Mouse (Mus musculus) CH12.LX (cell line): ENCODE results near the gene Bsn. TPM values are rescaled to one million over a fixed set of nuclear protein-coding genes. Genes with fewer than 3 reads are reported as not detected.

Source experiments
- DNase-seq: peaks from one replicate; pipeline ENCODE4 v3.0.0-alpha.2; 2013; ENCODE audit errors: extremely low read depth
- H3K27ac ChIP-seq: 2 replicates; pipeline ENCODE4 v1.5.1; 2012; ENCODE audit warnings: low read depth, mild to moderate bottlenecking, control low read depth, moderate library complexity; ENCODE audit not compliant: insufficient read depth
- H3K27me3 ChIP-seq: replicated peaks from 2 replicates; pipeline ENCODE3; 2012; ENCODE audit warnings: inconsistent platforms
- H3K36me3 ChIP-seq, 2 experiments: replicated peaks in 1 of 2; 2 replicates each; pipeline versions ENCODE3 to v1.6.1; 2012; ENCODE audit warnings: inconsistent platforms in 1 of 2, low read length in 1 of 2, mild to moderate bottlenecking in 1 of 2, mixed read lengths in 1 of 2, moderate library complexity in 1 of 2; ENCODE audit not compliant: control insufficient read depth in 1 of 2, insufficient read depth in 1 of 2
- H3K4me1 ChIP-seq, 2 experiments: 2 replicates each; pipeline ENCODE4 v1.6.1; 2012; ENCODE audit warnings: inconsistent platforms in 1 of 2, moderate library complexity in 1 of 2; ENCODE audit not compliant: insufficient read depth in 2 of 2, control insufficient read depth in 1 of 2
- H3K4me2 ChIP-seq: 2 replicates; pipeline ENCODE4 v1.6.1; 2012; ENCODE audit warnings: low read depth, mild to moderate bottlenecking, control low read depth; ENCODE audit not compliant: poor library complexity, insufficient read depth, severe bottlenecking
- H3K4me3 ChIP-seq, 3 experiments: fragments of 150-350 bp in 1 of 3; sonication (generic) in 1 of 3; replicated peaks in 1 of 3; 2 replicates each; pipeline versions ENCODE3 to v1.5.1; 2011 to 2012; ENCODE audit warnings: low read depth in 2 of 3, low read length in 2 of 3, mild to moderate bottlenecking in 2 of 3, moderate library complexity in 2 of 3, control low read depth in 1 of 3, improper control_type of control experiment in 1 of 3, inconsistent platforms in 1 of 3, mixed read lengths in 1 of 3; ENCODE audit not compliant: poor library complexity in 1 of 3
- H3K79me2 ChIP-seq: replicated peaks from 2 replicates; pipeline ENCODE4 v1.6.1; 2012; ENCODE audit warnings: mild to moderate bottlenecking, moderate library complexity; ENCODE audit not compliant: control insufficient read depth, poor library complexity, insufficient read depth, severe bottlenecking; ENCODE audit errors: extremely low read depth
- H3K9ac ChIP-seq: 2 replicates; pipeline ENCODE4 v1.6.1; 2012; ENCODE audit warnings: low read depth, mild to moderate bottlenecking, control low read depth, moderate library complexity; ENCODE audit not compliant: insufficient read depth
- H3K9me3 ChIP-seq: replicated peaks from 2 replicates; pipeline ENCODE3; 2012; ENCODE audit warnings: low read length, inconsistent platforms, mixed read lengths
- BHLHE40 ChIP-seq: IDR thresholded peaks from 2 replicates; pipeline ENCODE4 v1.6.1; 2011; ENCODE audit warnings: mild to moderate bottlenecking, low read depth, low read length, improper control_type of control experiment
- CTCF ChIP-seq, 2 experiments: IDR thresholded peaks in 1 of 2; conservative IDR thresholded peaks in 1 of 2; 2 replicates each; pipeline ENCODE4 v1.5.1; 2011 to 2012; ENCODE audit warnings: low read depth in 2 of 2, low read length in 2 of 2, improper control_type of control experiment in 1 of 2, inconsistent platforms in 1 of 2, mild to moderate bottlenecking in 1 of 2, moderate library complexity in 1 of 2
- E2F4 ChIP-seq: IDR thresholded peaks from 2 replicates; pipeline ENCODE4 v1.6.1; 2011; ENCODE audit warnings: low read depth, low read length, improper control_type of control experiment; ENCODE audit not compliant: insufficient replicate concordance
- ETS1 ChIP-seq: conservative IDR thresholded peaks from 2 replicates; pipeline ENCODE4 v1.6.1; 2012; ENCODE audit warnings: low read depth, mild to moderate bottlenecking, inconsistent platforms, low read length, improper control_type of control experiment, moderate library complexity
- HCFC1 ChIP-seq: IDR thresholded peaks from 2 replicates; pipeline ENCODE4 v1.6.1; 2012; ENCODE audit warnings: low read depth, mild to moderate bottlenecking, inconsistent platforms, low read length, improper control_type of control experiment
- IRF4 ChIP-seq: IDR thresholded peaks from 2 replicates; pipeline ENCODE4 v1.6.1; 2014; ENCODE audit warnings: low read depth, mild to moderate bottlenecking, inconsistent platforms, low read length, improper control_type of control experiment
- JUN ChIP-seq: IDR thresholded peaks from 2 replicates; pipeline ENCODE4 v1.6.1; 2011; ENCODE audit warnings: low read depth, mild to moderate bottlenecking, low read length, improper control_type of control experiment, moderate library complexity; ENCODE audit not compliant: insufficient read depth
- JUND ChIP-seq: conservative IDR thresholded peaks from 2 replicates; pipeline ENCODE4 v1.6.1; 2011; ENCODE audit warnings: low read depth, low read length, improper control_type of control experiment
- MAFK ChIP-seq: IDR thresholded peaks from 2 replicates; pipeline ENCODE4 v1.6.1; 2011; ENCODE audit warnings: low read length, improper control_type of control experiment; ENCODE audit not compliant: insufficient replicate concordance
- MYC ChIP-seq: IDR thresholded peaks from 2 replicates; pipeline ENCODE4 v1.6.1; 2011; ENCODE audit warnings: low read depth, mild to moderate bottlenecking, improper control_type of control experiment, low read length
- NELFE ChIP-seq: IDR thresholded peaks from 2 replicates; pipeline ENCODE4 v1.6.1; 2011; ENCODE audit warnings: low read depth, low read length, improper control_type of control experiment
- PAX5 ChIP-seq: IDR thresholded peaks from 2 replicates; pipeline ENCODE4 v1.6.1; 2012; ENCODE audit warnings: low read length, inconsistent platforms, mixed read lengths
- POLR2A ChIP-seq: IDR thresholded peaks from 2 replicates; pipeline ENCODE4 v1.6.1; 2011; ENCODE audit warnings: low read depth, mild to moderate bottlenecking, improper control_type of control experiment, low read length
- POLR2AphosphoS2 ChIP-seq: IDR thresholded peaks from 2 replicates; pipeline ENCODE4 v1.6.1; 2011; ENCODE audit warnings: low read depth, low read length, improper control_type of control experiment
- RAD21 ChIP-seq: IDR thresholded peaks from 2 replicates; pipeline ENCODE4 v1.6.1; 2011; ENCODE audit warnings: low read depth, mild to moderate bottlenecking, low read length, improper control_type of control experiment, moderate library complexity
- SIN3A ChIP-seq: IDR thresholded peaks from 2 replicates; pipeline ENCODE4 v1.6.1; 2012; ENCODE audit warnings: low read length, improper control_type of control experiment, inconsistent platforms
- UBTF ChIP-seq: IDR thresholded peaks from 2 replicates; pipeline ENCODE4 v1.6.1; 2012; ENCODE audit warnings: low read depth, mild to moderate bottlenecking, inconsistent platforms, low read length, improper control_type of control experiment, moderate library complexity
- USF1 ChIP-seq: IDR thresholded peaks from 2 replicates; pipeline ENCODE4 v1.6.1; 2014; ENCODE audit warnings: low read depth, mild to moderate bottlenecking, inconsistent platforms, low read length, improper control_type of control experiment
- ZC3H11A ChIP-seq: IDR thresholded peaks from 2 replicates; pipeline ENCODE4 v1.6.1; 2012; ENCODE audit warnings: low read depth, mild to moderate bottlenecking, inconsistent platforms, low read length, improper control_type of control experiment
- ZKSCAN1 ChIP-seq: IDR thresholded peaks from 2 replicates; pipeline ENCODE4 v1.6.1; 2012; ENCODE audit warnings: low read depth, inconsistent platforms, low read length, improper control_type of control experiment, borderline replicate concordance
- dilution Hi-C: fragments of 300-500 bp; cut with MboI; formaldehyde crosslinking; loops from 2 replicates; pipeline ENCODE4 v1.14.3; 2020; ENCODE audit warnings: low sequenced_read_pairs; ENCODE audit not compliant: extremely low pct_unique_long_range_greater_than_20kb, extremely low pct_ligation_motif_present
- in situ Hi-C: fragments of 300-500 bp; cut with MboI; formaldehyde crosslinking; loops from 3 replicates; pipeline ENCODE4 v1.14.3; 2019; ENCODE audit warnings: low sequenced_read_pairs, low pct_ligation_motif_present, low pct_unique_long_range_greater_than_20kb, mixed read lengths
- polyA plus RNA-seq: library from polyadenylated mRNA; unstranded; fragments of >175 nt; gene quantifications from 2 replicates; pipeline ENCODE4 v1.2.1, GENCODE M21; 2012; ENCODE audit warnings: low read depth; ENCODE audit not compliant: insufficient read length
- total RNA-seq, 2 experiments: library from RNA; depleted of rRNA; stranded (reverse); fragments of 300-350 nt in 1 of 2; fragments of >200 nt in 1 of 2; gene quantifications; 2 replicates each; pipeline ENCODE4 v1.2.3; 2012 to 2014

Bsn gene
- total and polyA plus RNA-seq, 3 experiments, result 3.6 to 7.8 (median 4.4) TPM

DNA sequence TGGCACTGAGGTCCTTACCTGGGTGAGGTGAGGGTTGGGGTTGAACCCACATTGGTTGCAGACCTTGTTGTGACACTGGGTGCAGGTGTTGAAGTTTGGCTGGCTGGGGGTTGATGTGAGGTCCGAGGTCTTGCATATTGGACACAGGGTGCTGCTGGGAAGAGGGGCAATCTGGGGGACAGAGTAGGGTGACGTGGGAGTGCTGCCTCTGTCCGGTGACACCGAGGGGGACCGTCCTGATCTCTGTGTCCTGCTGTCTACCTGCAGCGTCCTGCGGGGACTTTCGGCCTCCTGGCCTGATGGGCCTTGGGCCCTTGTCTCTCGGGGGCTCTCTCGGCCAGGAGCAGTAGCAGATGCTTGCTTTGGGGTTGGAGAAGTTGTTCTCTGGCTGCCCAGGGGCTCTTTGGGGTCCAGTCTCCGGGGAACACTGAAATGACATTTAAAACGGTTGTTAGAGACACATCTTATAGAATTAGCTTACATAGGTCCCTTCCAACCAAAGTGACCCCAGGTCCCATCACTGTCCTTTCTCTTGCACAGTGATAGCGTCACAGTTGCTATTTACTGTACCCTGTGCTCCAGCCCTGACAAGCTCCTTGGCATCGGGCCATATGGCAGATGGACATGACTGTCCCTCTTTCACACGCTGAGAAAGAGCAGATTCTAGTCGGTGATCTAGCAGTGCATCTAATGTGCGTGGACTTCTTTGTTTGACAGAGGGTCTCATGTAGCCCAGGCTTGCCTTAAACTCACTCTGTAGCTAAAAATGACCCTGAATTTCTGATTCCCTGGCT is 50.8 kb downstream of the Bsn start:
- no peak for DNase-seq
- no peak overlapping the region for H3K4me3 ChIP-seq
- no peak overlapping the region for H3K27ac ChIP-seq
- TF ChIP-seq JUN (no peak), E2F4 (no peak), CTCF (conservative IDR thresholded peaks at IDR 0.05 in 1 of 2, IDR thresholded peaks at IDR 0.05 in 1 of 2; ENCODE audit: low read depth in 2 of 2, low read length in 2 of 2) (no peak), ZC3H11A (no peak)
- dilution Hi-C loops (no loop called here), in situ Hi-C loops (no loop called here)
- H3K27me3 ChIP-seq, result peaks cover 28% of the 10 kb centered on the region
- no peak overlapping the region for H3K4me2 ChIP-seq
- no peak overlapping the region for H3K9ac ChIP-seq
- peaks cover 6% of the 10 kb centered on the region for H3K9me3 ChIP-seq
- H3K79me2 ChIP-seq, result no peaks in the 10 kb centered on the region
- no peaks in the 10 kb centered on the region for H3K4me1 ChIP-seq
- H3K36me3 ChIP-seq, result no peaks in the 10 kb centered on the region

DNA sequence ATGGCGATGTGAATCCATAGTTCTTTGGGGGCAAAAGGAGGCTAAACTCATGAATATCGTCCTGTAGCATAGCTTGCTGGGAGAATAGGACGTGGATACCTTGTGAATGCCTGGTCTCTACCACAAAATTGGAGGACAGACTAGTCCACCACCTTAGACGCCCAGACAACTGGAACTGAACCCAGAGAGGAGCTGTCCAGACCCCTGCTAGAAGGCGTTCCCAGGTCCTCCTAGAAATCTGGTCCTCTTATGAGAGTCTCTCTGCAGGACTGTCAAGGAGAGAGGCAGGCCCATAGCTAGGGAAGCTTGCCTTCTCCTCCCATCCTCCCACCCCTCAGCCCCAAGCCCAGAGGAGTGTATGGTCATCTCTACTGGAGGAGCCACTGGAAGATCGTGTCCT is 52.1 kb downstream of the Bsn start:
- no peak overlapping the region for H3K4me2 ChIP-seq
- no peaks in the 10 kb centered on the region for H3K4me1 ChIP-seq
- H3K4me3 ChIP-seq, result no peak overlapping the region
- peaks cover 3% of the 10 kb centered on the region for H3K9me3 ChIP-seq
- H3K27ac ChIP-seq, result no peak overlapping the region
- no peaks in the 10 kb centered on the region for H3K36me3 ChIP-seq
- no peaks in the 10 kb centered on the region for H3K79me2 ChIP-seq
- TF ChIP-seq POLR2AphosphoS2, result no peak
- no peak for TF ChIP-seq NELFE
- no peak for TF ChIP-seq USF1
- TF ChIP-seq UBTF, result no peak
- TF ChIP-seq MYC, result no peak
- TF ChIP-seq POLR2A, result no peak
- TF ChIP-seq HCFC1, result no peak
- TF ChIP-seq SIN3A, result no peak
- TF ChIP-seq ETS1, result no peak
- TF ChIP-seq JUND, result no peak
- TF ChIP-seq BHLHE40, result no peak
- TF ChIP-seq MAFK, result no peak
- no peak for TF ChIP-seq PAX5
- no peak for TF ChIP-seq IRF4
- TF ChIP-seq ZKSCAN1, result no peak
- TF ChIP-seq RAD21, result no peak
- DNase-seq, result no peak
- no peak overlapping the region for H3K9ac ChIP-seq
- peaks cover 29% of the 10 kb centered on the region for H3K27me3 ChIP-seq
- in situ Hi-C loops, result no loop called here
- dilution Hi-C loops, result no loop called here
